Mouse (Mus musculus): ENCODE results near the gene Wdcp. TPM values are rescaled to one million over a fixed set of nuclear protein-coding genes. Genes with fewer than 3 reads are reported as not detected.

Wdcp gene
- total RNA-seq, 1 experiment from 2014 or later = 16.7 TPM

DNA sequence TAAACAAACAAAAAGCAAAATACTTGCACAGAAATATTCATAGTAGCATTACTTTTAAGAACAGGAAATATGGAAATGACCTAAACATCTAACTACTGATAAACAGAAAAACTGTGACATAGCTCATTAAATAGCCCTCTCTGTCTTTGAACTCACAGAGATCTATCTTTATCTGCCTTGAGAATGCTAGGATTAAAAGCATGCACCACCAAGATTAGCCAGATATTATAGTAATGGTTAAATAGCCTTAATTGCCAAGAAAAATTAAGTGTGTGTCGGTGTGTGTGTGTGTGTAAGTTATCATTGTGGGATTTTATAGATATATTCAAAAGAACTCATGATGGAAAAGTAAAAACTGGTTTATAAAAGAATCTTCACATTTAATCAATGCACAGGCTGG, 46.8 kb downstream of the Wdcp start:
- ATAC-seq (replicated peaks in 1 of 2; ENCODE audit: insufficient read depth in 1 of 2, low FRiP score in 2 of 2, low TSS enrichment in 1 of 2, low read depth in 1 of 2, poor library complexity in 2 of 2, severe bottlenecking in 2 of 2) = no peak

DNA sequence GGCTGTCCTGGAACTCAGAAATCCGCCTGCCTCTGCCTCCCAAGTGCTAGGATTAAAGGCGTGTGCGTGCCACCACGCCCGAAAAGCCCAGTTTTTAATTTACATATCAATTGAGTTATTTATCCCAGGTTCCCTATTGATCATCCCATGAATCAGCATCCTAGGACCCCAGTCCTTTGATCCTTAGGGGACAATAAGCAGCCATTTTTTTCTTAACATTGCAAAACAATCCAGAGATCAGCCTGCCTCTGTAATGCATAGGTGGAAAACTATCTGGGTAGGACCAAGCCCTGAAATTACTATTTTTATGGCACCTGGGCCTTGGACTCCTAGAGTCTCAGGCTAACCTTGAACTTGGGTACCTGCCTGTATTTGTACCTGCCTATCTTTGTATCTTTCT, 54.9 kb downstream of the Wdcp start:
- no peak for ATAC-seq (replicated peaks in 1 of 2; ENCODE audit: insufficient read depth in 1 of 2, low FRiP score in 2 of 2, low TSS enrichment in 1 of 2, low read depth in 1 of 2, poor library complexity in 2 of 2, severe bottlenecking in 2 of 2)

GRCm38 (mm10) chr12:4905946-4906345, 62.8 kb downstream of the Wdcp start:
- no peak for ATAC-seq (replicated peaks in 1 of 2; ENCODE audit: insufficient read depth in 1 of 2, low FRiP score in 2 of 2, low TSS enrichment in 1 of 2, low read depth in 1 of 2, poor library complexity in 2 of 2, severe bottlenecking in 2 of 2)

GRCm38 (mm10) chr12:4906476-4906875, 63.4 kb downstream of the Wdcp start:
- ATAC-seq (replicated peaks in 1 of 2; ENCODE audit: insufficient read depth in 1 of 2, low FRiP score in 2 of 2, low TSS enrichment in 1 of 2, low read depth in 1 of 2, poor library complexity in 2 of 2, severe bottlenecking in 2 of 2) = no peak

DNA sequence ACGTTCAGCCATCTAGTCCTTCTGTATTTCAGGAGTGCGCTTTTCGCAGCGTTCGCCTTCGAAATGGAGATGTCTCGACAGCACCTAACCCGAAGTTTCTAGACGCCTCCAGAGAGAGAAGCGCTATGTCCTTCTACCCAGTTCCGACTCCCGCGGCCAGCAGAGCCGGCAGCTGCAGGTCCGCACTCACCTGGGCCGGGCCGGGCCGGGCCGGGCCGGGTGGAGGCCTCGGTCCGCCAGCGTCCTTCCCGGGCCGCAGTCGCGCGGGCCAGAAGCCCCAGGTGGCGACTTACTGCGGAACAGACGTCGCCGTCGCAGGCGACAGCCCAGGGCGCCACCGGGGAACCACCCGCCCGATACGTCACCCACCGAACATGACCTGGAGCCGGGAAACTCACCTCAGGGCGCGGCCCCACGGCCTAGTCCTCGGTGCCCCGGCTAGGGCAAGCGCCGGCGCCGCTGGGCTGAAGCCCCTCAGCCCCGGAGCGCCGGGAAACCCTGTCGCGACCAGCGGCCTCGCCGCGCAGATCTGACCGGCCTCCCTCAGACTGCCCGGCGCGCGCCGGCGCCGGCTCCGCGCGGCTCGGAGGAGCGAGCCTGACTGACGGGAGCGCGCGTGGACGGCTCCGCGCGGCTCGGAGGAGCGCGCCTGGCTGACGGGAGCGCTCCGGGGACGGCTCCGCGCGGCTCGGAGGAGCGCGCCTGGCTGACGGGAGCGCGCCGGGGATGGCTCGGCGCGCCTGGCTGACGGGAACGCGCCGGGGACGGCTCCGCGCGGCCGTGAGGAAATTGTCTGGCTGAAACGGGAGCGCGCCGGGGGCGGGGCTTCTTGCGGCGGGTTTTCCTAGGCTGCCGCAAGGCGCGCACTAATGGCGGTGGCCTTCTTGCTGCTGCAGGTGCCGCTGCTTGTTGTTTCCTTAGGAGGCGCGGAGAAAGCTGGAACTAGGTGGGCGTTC, 64.1 kb downstream of the Wdcp start, which contains the start of gene Ubxn2a:
Gene Ubxn2a (minus strand): TSS at position 755 of the 956 bp plus-strand sequence.
- ATAC-seq (replicated peaks in 1 of 2; ENCODE audit: insufficient read depth in 1 of 2, low FRiP score in 2 of 2, low TSS enrichment in 1 of 2, low read depth in 1 of 2, poor library complexity in 2 of 2, severe bottlenecking in 2 of 2) = peak; percentile 76 to 85

GRCm38 (mm10) chr12:4908391-4908790, 65.3 kb downstream of the Wdcp start:
- no peak for ATAC-seq (replicated peaks in 1 of 2; ENCODE audit: insufficient read depth in 1 of 2, low FRiP score in 2 of 2, low TSS enrichment in 1 of 2, low read depth in 1 of 2, poor library complexity in 2 of 2, severe bottlenecking in 2 of 2)

Other genes with a start within 250 kb of the Wdcp start
- not detected in 2 replicates for gene Fam228a, start 104.9 kb upstream of the Wdcp start, total RNA-seq (2017)
- 1.5 and 3.5 TPM in 2 replicates for gene Pfn4, start 74.3 kb upstream of the Wdcp start, total RNA-seq (2017)
- 0.79 and 3.5 TPM in 2 replicates for gene Fam228b, start 74.0 kb upstream of the Wdcp start, total RNA-seq (2017)
- gene Sf3b6, start 25.8 kb upstream of the Wdcp start, total RNA-seq (2017) = 145 and 178 TPM in 2 replicates
- gene Fkbp1b, start 1.7 kb upstream of the Wdcp start, total RNA-seq (2017) = 2.0 and 4.0 TPM in 2 replicates
- 7.1 and 22.7 TPM in 2 replicates for gene Mfsd2b, start 31.1 kb downstream of the Wdcp start, total RNA-seq (2017)
- 55.7 and 61.0 TPM in 2 replicates for gene Ubxn2a, start 64.4 kb downstream of the Wdcp start, total RNA-seq (2017)
- gene Atad2b, start 74.0 kb downstream of the Wdcp start, total RNA-seq (2017) = 40.0 and 48.1 TPM in 2 replicates